Mouse (Mus musculus): ENCODE measurements around the gene Rpl39l.
"Not testable (repeated sequence)": the region's sequence is repeated elsewhere in the genome, so short reads cannot be mapped to it uniquely, and the experiment has no call there.

Gene Rpl39l

DNA sequence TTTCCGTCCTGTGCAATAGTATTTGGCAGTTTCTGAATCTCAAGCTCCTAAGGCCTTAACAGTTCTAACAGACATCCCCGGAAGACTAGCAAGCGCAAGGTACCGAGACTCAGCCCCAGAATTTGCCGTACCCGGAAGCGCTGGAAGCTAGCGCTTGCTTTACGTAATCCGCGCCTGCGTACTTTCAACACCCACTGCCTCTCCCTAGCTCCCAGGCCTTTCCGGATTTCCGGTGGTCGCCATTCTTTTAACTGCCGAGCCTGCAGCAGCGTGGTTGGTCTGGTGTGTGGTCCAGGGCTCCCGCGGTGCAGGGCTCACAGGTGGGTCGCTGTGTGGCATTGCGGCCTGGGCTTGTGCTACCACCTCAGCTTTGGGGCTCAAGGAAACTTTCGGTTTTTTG is at the start of gene Rpl39l:
Rpl39l (plus strand) TSS at position 222 of the 400 bp plus-strand sequence.
- no peak for DNase-seq (ENCODE audit: low spot score in 2 of 2)

DNA sequence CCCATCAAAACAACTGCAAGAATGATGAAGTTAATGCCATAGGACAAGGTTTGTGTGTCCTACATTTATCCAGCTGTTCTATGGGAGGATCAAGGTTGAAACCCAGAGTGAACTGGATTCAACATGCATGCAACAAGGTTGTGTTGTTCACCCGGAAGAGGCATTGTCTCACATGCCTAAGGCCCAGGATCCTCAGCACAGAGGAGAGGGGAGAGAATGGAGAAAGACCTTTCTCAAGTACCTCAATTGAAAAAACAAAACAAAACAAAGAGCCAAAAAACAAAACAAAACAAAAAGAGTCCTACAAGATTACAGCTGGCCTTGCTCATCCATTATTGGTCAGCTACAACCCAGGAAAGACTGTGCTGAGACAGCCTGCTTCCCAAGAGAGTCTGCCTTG is 42.4 kb upstream of the Rpl39l start:
- no peak for DNase-seq (ENCODE audit: low spot score in 2 of 2)

DNA sequence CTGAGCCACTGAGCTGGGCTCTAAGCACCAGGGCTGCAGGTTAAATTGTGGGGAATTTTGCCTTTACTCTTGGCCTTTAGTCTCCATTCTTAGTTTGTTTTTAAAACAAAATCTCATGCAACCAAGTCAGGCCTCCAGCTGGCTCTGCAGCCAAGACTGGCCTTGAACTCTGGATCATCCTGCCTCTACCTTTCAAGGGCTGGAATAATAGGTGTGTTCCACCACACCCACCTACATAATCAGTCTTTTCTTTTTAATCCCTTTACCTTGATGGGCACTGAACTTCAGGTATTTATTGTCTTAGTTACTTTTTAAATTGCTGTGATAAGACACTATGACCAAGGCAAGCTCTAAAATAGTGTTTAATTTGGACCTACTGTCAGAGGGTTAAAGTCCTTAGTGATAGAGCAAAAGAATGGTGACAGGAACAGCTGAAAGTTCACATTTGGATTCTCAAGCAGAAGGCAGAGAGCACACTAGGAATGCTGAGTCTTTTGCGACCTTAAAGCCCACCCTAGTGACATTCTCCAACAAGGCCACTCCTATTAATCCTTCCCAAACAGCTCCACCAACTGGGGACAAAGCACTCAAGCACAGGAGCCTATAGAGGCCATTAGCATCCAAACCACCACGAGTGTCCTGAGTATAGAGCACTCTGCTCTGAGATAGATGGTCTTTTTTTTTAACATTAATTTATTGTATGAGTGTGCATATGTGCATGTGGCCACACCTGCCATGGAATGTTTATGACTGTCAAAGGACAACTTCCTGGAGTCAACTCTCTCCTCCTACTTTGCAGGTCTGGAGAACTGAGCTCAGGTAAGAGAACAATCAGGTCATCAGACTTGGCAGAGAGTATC is 40.7 kb upstream of the Rpl39l start:
- DNase-seq (ENCODE audit: low spot score in 2 of 2) = no peak

DNA sequence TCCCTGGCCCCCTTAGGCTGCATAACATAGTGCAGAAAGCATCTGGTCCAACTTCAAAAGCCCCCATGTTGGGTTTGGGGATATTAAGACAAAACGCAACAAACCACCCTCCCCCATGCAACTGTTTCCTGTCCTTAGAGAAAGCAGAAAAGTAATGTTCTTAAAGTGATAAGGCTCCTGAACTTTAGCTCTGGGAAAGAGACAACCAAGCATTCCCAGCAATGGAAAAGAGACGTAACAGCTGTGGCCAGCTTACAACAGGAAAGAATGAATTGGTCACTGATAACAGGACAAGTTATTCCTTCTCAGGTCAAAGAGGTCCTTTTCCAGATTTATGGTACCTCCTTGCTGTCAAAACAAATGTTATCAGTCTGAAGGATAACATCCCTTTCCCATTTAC is 26.9 kb upstream of the Rpl39l start:
- no peak for DNase-seq (ENCODE audit: low spot score in 2 of 2)

DNA sequence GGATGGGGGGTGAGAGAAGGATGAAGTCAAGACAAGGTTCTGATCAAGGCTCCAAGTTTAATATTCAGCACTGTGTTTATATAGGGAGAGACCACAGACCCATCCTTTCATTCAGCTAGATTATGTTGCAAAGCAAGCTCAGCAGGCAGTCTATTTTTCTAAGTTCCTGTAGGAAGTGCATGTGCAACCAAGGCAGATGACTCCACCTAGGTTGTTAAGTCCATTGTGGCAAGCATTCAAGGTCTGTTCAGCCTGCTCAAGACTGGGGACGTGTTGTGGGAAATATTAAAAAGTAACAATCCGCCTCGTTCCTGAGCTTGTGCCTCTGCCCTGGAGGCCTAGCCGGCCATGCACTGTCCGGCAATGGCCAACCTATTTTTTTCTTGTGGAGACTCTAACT is 22.6 kb upstream of the Rpl39l start:
- DNase-seq (ENCODE audit: low spot score in 2 of 2) = no peak

DNA sequence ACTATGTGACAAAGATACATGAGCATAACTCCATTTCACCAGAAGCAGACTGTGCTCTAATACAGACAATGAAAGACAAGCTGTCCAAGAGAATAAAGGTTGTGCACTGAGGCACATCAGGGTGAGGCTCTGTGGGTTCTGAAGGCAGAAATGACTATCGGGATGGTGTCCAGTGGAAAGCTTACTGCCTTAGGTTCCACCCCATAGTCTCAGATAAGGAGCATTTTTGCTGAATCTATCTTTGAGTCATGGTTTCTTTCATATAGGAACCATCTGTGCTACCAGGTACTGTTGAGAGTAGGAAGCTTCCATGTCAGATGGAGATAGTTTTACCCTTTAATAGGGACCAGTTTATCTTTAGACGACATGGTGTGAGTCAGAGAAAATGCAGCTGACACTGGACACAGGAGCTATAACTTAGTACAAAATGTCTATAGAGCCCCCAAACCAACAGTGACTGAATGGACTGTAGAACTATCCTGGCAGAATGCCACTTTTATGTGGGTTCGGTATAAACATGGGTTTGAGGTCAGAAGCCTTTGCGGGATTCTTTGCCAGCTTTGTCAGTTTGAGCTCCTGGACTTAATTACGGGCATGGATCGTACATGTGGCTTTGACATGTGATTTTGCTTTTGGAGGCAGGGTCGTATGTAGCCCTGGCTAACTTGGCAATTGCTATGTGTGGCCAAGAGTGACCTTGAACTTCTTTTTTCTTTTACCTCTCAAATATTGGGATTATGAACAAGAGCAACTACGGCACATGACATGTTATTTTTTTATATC is 712 bp upstream of the Rpl39l start:
- no peak for DNase-seq (ENCODE audit: low spot score in 2 of 2)

DNA sequence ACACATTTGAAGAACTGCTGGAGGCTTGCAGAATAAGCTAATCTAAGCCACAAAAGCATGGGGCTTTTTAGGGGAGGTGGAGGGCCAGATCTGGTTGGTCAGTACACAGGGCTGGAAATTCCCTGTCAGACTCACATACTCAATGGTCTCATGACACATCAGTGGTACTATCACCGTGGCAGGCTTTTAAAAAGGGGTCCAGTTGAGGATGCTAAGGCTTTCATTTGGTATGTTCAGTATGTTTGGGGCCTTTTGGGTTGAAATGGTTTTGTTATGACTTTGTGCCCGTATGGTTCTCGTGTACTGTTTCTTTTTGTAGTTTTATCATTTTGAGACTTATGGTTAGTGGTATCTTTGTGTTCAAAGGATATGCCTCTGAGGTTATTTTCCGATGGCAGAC is 1.2 kb downstream of the Rpl39l start:
- no peak for DNase-seq (ENCODE audit: low spot score in 2 of 2)

DNA sequence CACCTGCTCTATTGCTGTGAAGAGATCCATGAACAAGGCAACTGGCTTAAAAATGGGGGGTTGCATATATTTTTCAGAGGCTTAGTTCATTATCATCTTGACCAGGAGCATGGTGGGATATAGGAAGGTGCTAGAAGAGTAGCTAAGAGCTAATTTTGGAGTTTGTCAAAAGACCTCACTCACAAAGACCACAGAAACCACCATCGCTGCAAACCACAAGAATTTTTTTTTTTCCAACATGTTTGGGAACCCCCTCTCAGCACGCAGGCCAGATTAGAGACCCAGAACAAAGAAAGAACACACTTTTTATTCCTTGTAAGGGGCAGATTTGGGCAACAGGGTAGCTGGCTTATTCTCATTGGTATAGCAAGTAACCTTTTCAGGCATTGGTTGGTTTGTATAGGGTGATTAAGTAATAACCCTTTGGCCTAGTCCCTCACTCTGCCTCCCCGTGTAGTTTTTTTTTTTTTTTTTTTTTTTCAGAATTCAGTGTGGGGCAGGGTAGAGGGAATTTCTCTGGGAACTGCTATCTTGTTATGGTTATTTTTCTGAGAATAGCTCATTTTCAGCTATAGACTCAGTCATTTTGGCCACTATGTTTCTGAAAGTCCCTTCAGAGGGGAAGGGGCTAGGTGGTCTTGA is 2.3 kb downstream of the Rpl39l start:
- no peak for DNase-seq (ENCODE audit: low spot score in 2 of 2)

DNA sequence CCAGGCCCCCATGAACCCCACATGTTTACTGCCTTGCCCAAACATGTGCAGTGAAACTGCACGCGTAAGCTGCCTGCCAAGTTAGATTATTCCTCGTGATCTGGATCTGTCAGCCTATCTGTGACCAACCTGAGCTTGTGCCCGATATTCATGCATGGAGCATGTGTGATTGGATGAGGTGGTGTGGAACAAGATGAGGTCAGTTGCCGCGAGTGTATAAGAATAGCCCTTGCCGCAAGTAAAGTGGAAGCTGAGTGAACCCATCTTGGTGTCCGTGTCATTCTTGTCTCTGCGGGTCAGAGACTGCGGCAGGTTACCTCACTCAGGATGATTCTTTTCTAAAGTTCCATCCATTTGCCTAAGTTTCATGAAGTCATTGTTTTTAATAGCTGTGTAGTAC is 17.4 kb downstream of the Rpl39l start:
- DNase-seq (ENCODE audit: low spot score in 2 of 2) = not testable (repeated sequence)

DNA sequence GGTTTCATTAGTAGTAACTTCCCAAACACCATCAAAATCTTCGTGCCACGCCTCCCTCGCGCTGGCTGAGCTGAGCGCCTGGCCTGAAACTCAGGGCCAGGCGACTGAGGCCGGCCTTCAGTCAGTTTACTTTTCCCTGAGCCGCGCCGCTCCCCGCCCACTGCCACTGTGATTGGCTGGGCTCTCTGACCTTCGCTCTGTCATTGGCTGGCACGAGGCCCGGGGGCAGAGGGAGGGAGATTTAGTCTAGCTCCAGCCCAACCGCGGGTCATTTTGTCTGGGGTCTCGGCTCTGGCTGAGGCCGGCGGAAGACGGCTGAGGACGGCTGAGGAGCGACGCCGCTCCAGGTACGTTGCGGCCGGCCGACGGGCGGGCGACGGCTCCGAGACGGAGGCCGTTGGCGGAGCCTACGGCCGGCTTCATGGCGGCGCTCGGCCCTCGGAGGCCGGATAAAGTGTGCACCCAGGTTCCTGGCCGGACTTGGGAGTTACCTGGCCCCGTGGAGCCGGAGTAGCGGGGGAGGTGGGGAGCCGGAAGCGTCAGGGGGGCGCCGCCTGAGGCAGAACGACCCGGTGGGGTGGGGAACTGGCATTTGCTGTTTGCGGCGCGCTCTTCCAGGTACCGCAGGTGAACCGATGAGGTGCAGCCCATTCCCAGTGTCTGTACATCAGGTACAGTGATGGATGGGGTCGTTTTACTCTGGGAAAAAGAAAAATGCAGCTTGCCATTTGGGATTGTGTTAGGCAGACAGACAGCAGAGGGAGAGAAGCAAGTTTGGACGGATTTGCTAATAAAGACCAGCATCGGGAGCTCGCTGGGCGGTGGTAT is 22.9 kb downstream of the Rpl39l start, which contains the start of gene Atf7ip2:
Atf7ip2 (plus strand) TSS at position 34 of the 828 bp plus-strand sequence.
- DNase-seq (ENCODE audit: low spot score in 2 of 2) = no peak

DNA sequence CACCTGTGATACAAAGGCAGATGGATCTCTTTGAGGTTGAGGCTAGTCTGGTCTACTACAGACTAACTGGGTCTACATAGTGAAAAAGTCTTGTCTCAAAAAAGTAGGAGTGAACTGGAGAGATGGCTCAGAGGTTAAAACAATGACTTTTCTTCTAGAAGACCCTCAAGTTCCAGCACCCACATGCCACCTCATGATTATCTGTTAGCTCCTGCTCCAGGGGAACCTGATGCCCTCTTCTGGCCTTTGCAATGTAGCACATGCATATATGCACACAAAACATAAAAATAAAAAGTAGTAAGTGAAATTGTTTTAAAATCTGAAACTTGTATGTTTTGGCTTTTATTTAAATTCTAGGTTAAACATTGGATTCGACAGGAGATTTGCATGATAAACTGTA is 38.8 kb downstream of the Rpl39l start:
- no peak for DNase-seq (ENCODE audit: low spot score in 2 of 2)

DNA sequence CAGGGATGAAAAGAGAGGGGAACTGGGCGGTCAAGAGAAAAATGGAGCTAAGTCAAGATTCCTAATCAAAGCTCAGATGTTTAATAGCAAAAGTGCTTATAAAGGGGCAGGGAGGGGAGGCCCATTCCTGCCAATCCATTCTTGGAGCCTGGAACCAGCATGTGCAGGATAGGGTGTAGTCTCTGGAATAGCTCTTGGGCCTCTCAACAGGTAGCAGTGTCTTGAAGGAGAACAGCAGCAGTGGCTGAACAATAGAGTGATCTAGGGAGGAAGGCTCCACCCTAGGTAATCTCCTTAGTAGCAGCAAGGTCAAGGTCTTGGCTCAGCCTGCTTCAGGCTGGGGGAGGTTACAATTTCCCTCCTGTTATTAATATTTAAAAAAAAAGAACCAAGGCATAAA is 46.3 kb downstream of the Rpl39l start:
- not testable (repeated sequence) for DNase-seq (ENCODE audit: low spot score in 2 of 2)

DNA sequence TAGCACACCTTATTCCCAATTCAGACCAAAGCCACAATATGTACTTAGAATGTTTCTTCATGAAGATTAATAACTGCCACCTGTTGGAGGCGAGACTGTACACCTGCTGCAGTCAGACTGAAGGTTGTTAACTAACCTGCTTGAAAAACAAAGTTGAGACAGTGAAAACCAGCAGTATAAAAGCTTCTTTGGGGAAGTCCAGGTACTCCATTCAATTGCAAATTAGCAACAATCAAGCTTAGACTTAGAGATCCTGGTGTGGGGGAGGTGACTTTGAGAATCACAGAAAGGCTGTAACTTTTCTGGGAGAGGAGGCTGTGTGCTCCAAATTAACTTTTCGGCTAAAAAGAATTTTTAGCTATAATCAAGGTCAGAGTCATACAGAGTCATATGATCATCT is 47.0 kb downstream of the Rpl39l start:
- not testable (repeated sequence) for DNase-seq (ENCODE audit: low spot score in 2 of 2)
